In the genomic region with DNA sequence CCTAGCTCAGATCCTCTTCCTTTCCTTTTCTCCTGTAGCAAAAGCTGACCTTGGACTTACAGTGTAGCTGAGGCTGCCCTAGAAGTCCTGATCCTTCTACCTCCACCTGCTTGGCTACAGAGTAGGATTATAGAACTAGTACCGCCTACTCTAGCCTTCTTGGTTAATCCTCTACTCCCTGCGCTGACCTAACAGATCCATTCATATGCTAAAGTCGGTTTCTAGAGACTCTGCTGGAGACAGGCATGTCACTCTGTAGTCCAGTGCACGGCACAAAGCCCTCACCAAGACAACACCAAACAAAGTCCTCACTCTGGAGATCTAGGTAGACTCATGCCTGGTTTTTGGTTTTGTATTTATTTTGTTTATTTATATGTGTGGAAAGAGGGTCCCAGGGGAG, we compare ENCODE assay signal across 25 mouse cellular contexts. TPM values are rescaled to one million over a fixed set of nuclear protein-coding genes. Genes with fewer than 3 reads are reported as not detected.
DNase-seq lines count a peak whose midpoint lies in the region; ATAC-seq lines count a peak whose summit lies in the region.
"Had no signal": no experiment of that assay in that cellular context is flagged by ENCODE, and none has a peak within 500 bp of the region (broad histone marks: within the 10 kb centered on the region; RNA-seq: fewer than 3 reads in every experiment).

No protein-coding gene starts in this region.

- 7% methylated on average over 4 of the region's 4 CpGs for WGBS in hindbrain, embryonic 14.5 days
- 5% methylated on average over 4 of the region's 4 CpGs for WGBS in hindbrain, embryonic 13.5 days
- WGBS in midbrain, embryonic 11.5 days = 3% methylated on average over 4 of the region's 4 CpGs
- WGBS in midbrain, embryonic 15.5 days = 2% methylated on average over 4 of the region's 4 CpGs
- 45% methylated on average over 4 of the region's 4 CpGs for WGBS in liver, embryonic 16.5 days (ENCODE audit: insufficient replicate concordance)

- no peaks in the 10 kb centered on the region for H3K27me3 ChIP-seq in hindbrain, embryonic 14.5 days (ENCODE audit: control insufficient read depth, insufficient read depth, low read length)
- H3K27me3 ChIP-seq in hindbrain, embryonic 13.5 days = peaks cover 6% of the 10 kb centered on the region; the same call in 1 of the 2 replicates
- H3K27me3 ChIP-seq in midbrain, embryonic 11.5 days (ENCODE audit: control insufficient read depth, insufficient read depth, low read length) = no peaks in the 10 kb centered on the region
- H3K27me3 ChIP-seq in midbrain, embryonic 15.5 days (replicated peaks) = 0 out of 2 replicates have a peak, but pooled peaks cover 2% of the 10 kb centered on the region
- no peaks in the 10 kb centered on the region for H3K27me3 ChIP-seq in liver, embryonic 16.5 days (ENCODE audit: control insufficient read depth, insufficient read depth, low read depth, low read length)
- H3K27me3 ChIP-seq: neural tube, embryonic 12.5 days; Patski had no signal

- H3K4me2 ChIP-seq in hindbrain, embryonic 14.5 days (replicated peaks) = no peak overlapping the region
- no peak overlapping the region for H3K4me2 ChIP-seq in hindbrain, embryonic 13.5 days
- H3K4me2 ChIP-seq in midbrain, embryonic 11.5 days = no peak overlapping the region
- no peak overlapping the region for H3K4me2 ChIP-seq in midbrain, embryonic 15.5 days
- no peak overlapping the region for H3K4me2 ChIP-seq in liver, embryonic 16.5 days (ENCODE audit: low read depth, low read length)
- H3K4me2 ChIP-seq: heart, embryonic 13.5 days; lung, embryonic 14.5 days; neural tube, embryonic 12.5 days had no signal

- no peak overlapping the region for H3K9ac ChIP-seq in hindbrain, embryonic 14.5 days
- no peak overlapping the region for H3K9ac ChIP-seq in hindbrain, embryonic 13.5 days
- no peak overlapping the region for H3K9ac ChIP-seq in midbrain, embryonic 11.5 days (ENCODE audit: low read length)
- H3K9ac ChIP-seq in midbrain, embryonic 15.5 days = no peak overlapping the region
- no peak overlapping the region for H3K9ac ChIP-seq in liver, embryonic 16.5 days (ENCODE audit: low read depth, low read length)
- H3K9ac ChIP-seq: heart, embryonic 13.5 days; lung, embryonic 14.5 days; neural tube, embryonic 12.5 days had no signal

- H3K36me3 ChIP-seq in hindbrain, embryonic 14.5 days (replicated peaks; ENCODE audit: control insufficient read depth, insufficient read depth) = no peaks in the 10 kb centered on the region
- no peaks in the 10 kb centered on the region for H3K36me3 ChIP-seq in hindbrain, embryonic 13.5 days
- no peaks in the 10 kb centered on the region for H3K36me3 ChIP-seq in midbrain, embryonic 11.5 days (ENCODE audit: control insufficient read depth, insufficient read depth, low read length)
- H3K36me3 ChIP-seq in midbrain, embryonic 15.5 days (replicated peaks) = no peaks in the 10 kb centered on the region
- no peaks in the 10 kb centered on the region for H3K36me3 ChIP-seq in liver, embryonic 16.5 days (ENCODE audit: control insufficient read depth, insufficient read depth)
- H3K36me3 ChIP-seq: heart, embryonic 13.5 days; neural tube, embryonic 12.5 days had no signal

- no peak overlapping the region for H3K4me3 ChIP-seq in hindbrain, embryonic 14.5 days (replicated peaks; ENCODE audit: low read length)
- no peak overlapping the region for H3K4me3 ChIP-seq in hindbrain, embryonic 13.5 days
- no peak overlapping the region for H3K4me3 ChIP-seq in midbrain, embryonic 11.5 days (ENCODE audit: low read depth, low read length)
- H3K4me3 ChIP-seq in midbrain, embryonic 15.5 days = no peak overlapping the region
- no peak overlapping the region for H3K4me3 ChIP-seq in liver, embryonic 16.5 days (ENCODE audit: low read depth, low read length)
- H3K4me3 ChIP-seq: erythroblast, embryonic 14.5 days; heart, embryonic 13.5 days; neural tube, embryonic 12.5 days had no signal

- no peaks in the 10 kb centered on the region for H3K9me3 ChIP-seq in hindbrain, embryonic 14.5 days (ENCODE audit: control insufficient read depth, low read length)
- H3K9me3 ChIP-seq in hindbrain, embryonic 13.5 days = no peaks in the 10 kb centered on the region
- no peaks in the 10 kb centered on the region for H3K9me3 ChIP-seq in midbrain, embryonic 11.5 days (ENCODE audit: control insufficient read depth, low read length)
- H3K9me3 ChIP-seq in midbrain, embryonic 15.5 days = no peaks in the 10 kb centered on the region
- no peaks in the 10 kb centered on the region for H3K9me3 ChIP-seq in liver, embryonic 16.5 days (replicated peaks; ENCODE audit: control insufficient read depth, low read length)
- H3K9me3 ChIP-seq: heart, embryonic 13.5 days; neural tube, embryonic 12.5 days had no signal

- ATAC-seq in hindbrain, embryonic 14.5 days (ENCODE audit: low FRiP score) = no peak
- no peak for ATAC-seq in hindbrain, embryonic 13.5 days (ENCODE audit: low FRiP score)
- peak; percentile 57; the same call in 1 of the 2 replicates for ATAC-seq in midbrain, embryonic 11.5 days (ENCODE audit: low FRiP score)
- ATAC-seq in midbrain, embryonic 15.5 days (replicated peaks) = no peak
- no peak for ATAC-seq in liver, embryonic 16.5 days (ENCODE audit: low read depth)
- ATAC-seq: hindbrain, embryonic 16.5 days; intestine, embryonic 16.5 days; Patski had no signal

- no peak for DNase-seq in hindbrain, embryonic 14.5 days (ENCODE audit: low spot score)
- DNase-seq in midbrain, embryonic 11.5 days (ENCODE audit: low spot score, missing footprints) = peak; percentile 89
- peak; percentile 74 for DNase-seq in ZHBTc4 (ENCODE audit: low read depth, low spot score)
- DNase-seq in urinary bladder, postnatal 10 days (ENCODE audit: low spot score) = no peak
- DNase-seq in layer of hippocampus, postnatal 36 days = no peak
- DNase-seq: layer of hippocampus, adult 9-11 months had no signal

- H3K27ac ChIP-seq in hindbrain, embryonic 14.5 days = 0 out of 2 replicates have a peak overlapping the region, but pooled peaks have one; percentile 48
- H3K27ac ChIP-seq in hindbrain, embryonic 13.5 days = no peak overlapping the region
- no peak overlapping the region for H3K27ac ChIP-seq in midbrain, embryonic 11.5 days (ENCODE audit: low read depth, low read length)
- H3K27ac ChIP-seq in midbrain, embryonic 15.5 days = no peak overlapping the region
- H3K27ac ChIP-seq in liver, embryonic 16.5 days (ENCODE audit: low read length) = peak overlapping the region; percentile 1; the same call in 1 of the 2 replicates
- H3K27ac ChIP-seq: heart, embryonic 13.5 days; macrophage; neural tube, embryonic 12.5 days had no signal

- H3K4me1 ChIP-seq in hindbrain, embryonic 14.5 days (replicated peaks; ENCODE audit: control insufficient read depth, insufficient read depth, low read length) = peaks cover 17% of the 10 kb centered on the region
- peaks cover 51% of the 10 kb centered on the region for H3K4me1 ChIP-seq in hindbrain, embryonic 13.5 days (replicated peaks)
- peaks cover 7% of the 10 kb centered on the region for H3K4me1 ChIP-seq in midbrain, embryonic 11.5 days (ENCODE audit: control insufficient read depth, insufficient read depth, low read length)
- H3K4me1 ChIP-seq in midbrain, embryonic 15.5 days = peaks cover 14% of the 10 kb centered on the region
- peaks cover 16% of the 10 kb centered on the region for H3K4me1 ChIP-seq in liver, embryonic 16.5 days (ENCODE audit: control insufficient read depth, low read depth, low read length)

RNA-seq across cellular contexts. Expression of a gene that starts 1.3 kb away (rescaled TPM):
- polyA plus RNA-seq in hindbrain, embryonic 14.5 days (2014; fragmentation: Nextera tagmentation; extraction: Ambion mirVana) = 2.3 and 3.1 TPM in 2 replicates
- 2.0 and 3.6 TPM in 2 replicates for polyA plus RNA-seq in hindbrain, embryonic 13.5 days (2015; fragmentation: Nextera tagmentation; extraction: Ambion mirVana)
- polyA plus RNA-seq in midbrain, embryonic 11.5 days (2014; fragmentation: Nextera tagmentation; extraction: Ambion mirVana) = 0.05 and 0.15 TPM in 2 replicates
- 0.95 and 1.7 TPM in 2 replicates for polyA plus RNA-seq in midbrain, embryonic 15.5 days (2015; fragmentation: Nextera tagmentation; extraction: Ambion mirVana)
- not detected in 2 replicates for polyA plus RNA-seq in liver, embryonic 16.5 days (2015; fragmentation: Nextera tagmentation; extraction: Ambion mirVana)
- total RNA-seq in layer of hippocampus, postnatal 36 days (2021) = not detected
- total RNA-seq: heart, postnatal 25 days had no signal
- polyA plus RNA-seq: C2C12; erythroblast, embryonic 14.5 days; macrophage; small intestine, adult 2 months had no signal

RNA-seq across cellular contexts. Expression of a gene that starts 6.0 kb away (rescaled TPM):
- polyA plus RNA-seq in hindbrain, embryonic 14.5 days (2014; fragmentation: Nextera tagmentation; extraction: Ambion mirVana) = not detected in 2 replicates
- 0.16 TPM in 1 of 2 replicates, not detected in the other for polyA plus RNA-seq in hindbrain, embryonic 13.5 days (2015; fragmentation: Nextera tagmentation; extraction: Ambion mirVana)
- polyA plus RNA-seq in midbrain, embryonic 11.5 days (2014; fragmentation: Nextera tagmentation; extraction: Ambion mirVana) = not detected in 2 replicates
- polyA plus RNA-seq in midbrain, embryonic 15.5 days (2015; fragmentation: Nextera tagmentation; extraction: Ambion mirVana) = not detected in 2 replicates
- polyA plus RNA-seq in liver, embryonic 16.5 days (2015; fragmentation: Nextera tagmentation; extraction: Ambion mirVana) = not detected in 2 replicates
- not detected for total RNA-seq in layer of hippocampus, postnatal 36 days (2021)
- total RNA-seq: adrenal gland, postnatal 36 days; gastrocnemius, postnatal 10 days; heart, adult 18-20 months; heart, postnatal 25 days; left cerebral cortex, adult 8-10 months had no signal
- polyA plus RNA-seq: C2C12; erythroblast, embryonic 14.5 days; heart, embryonic 13.5 days; hindbrain, embryonic 16.5 days; kidney, embryonic 14.5 days; lung, embryonic 14.5 days; macrophage; neural tube, embryonic 12.5 days; Patski; small intestine, adult 2 months had no signal

RNA-seq across cellular contexts. Expression of a gene that starts 9.8 kb away (rescaled TPM):
- polyA plus RNA-seq in hindbrain, embryonic 14.5 days (2014; fragmentation: Nextera tagmentation; extraction: Ambion mirVana) = 11.9 and 14.2 TPM in 2 replicates
- 18.1 and 18.7 TPM in 2 replicates for polyA plus RNA-seq in hindbrain, embryonic 13.5 days (2015; fragmentation: Nextera tagmentation; extraction: Ambion mirVana)
- polyA plus RNA-seq in midbrain, embryonic 11.5 days (2014; fragmentation: Nextera tagmentation; extraction: Ambion mirVana) = 13.2 and 13.8 TPM in 2 replicates
- 17.1 and 19.2 TPM in 2 replicates for polyA plus RNA-seq in midbrain, embryonic 15.5 days (2015; fragmentation: Nextera tagmentation; extraction: Ambion mirVana)
- 6.6 and 7.0 TPM in 2 replicates for polyA plus RNA-seq in liver, embryonic 16.5 days (2015; fragmentation: Nextera tagmentation; extraction: Ambion mirVana)
- total RNA-seq in layer of hippocampus, postnatal 36 days (2021) = 10 to 100 TPM; 20.1 to 21.5 TPM

RNA-seq across cellular contexts. Expression of a gene that starts 16.4 kb away (rescaled TPM):
- 72.7 TPM in 2 replicates for polyA plus RNA-seq in hindbrain, embryonic 14.5 days (2014; fragmentation: Nextera tagmentation; extraction: Ambion mirVana)
- 57.6 and 59.6 TPM in 2 replicates for polyA plus RNA-seq in hindbrain, embryonic 13.5 days (2015; fragmentation: Nextera tagmentation; extraction: Ambion mirVana)
- polyA plus RNA-seq in midbrain, embryonic 11.5 days (2014; fragmentation: Nextera tagmentation; extraction: Ambion mirVana) = 77.3 and 88.8 TPM in 2 replicates
- 63.6 and 68.8 TPM in 2 replicates for polyA plus RNA-seq in midbrain, embryonic 15.5 days (2015; fragmentation: Nextera tagmentation; extraction: Ambion mirVana)
- 26.5 and 34.1 TPM in 2 replicates for polyA plus RNA-seq in liver, embryonic 16.5 days (2015; fragmentation: Nextera tagmentation; extraction: Ambion mirVana)
- 10 to 100 TPM; 76.9 to 81.8 TPM for total RNA-seq in layer of hippocampus, postnatal 36 days (2021)

Comparison
In these comparisons a context has a peak if more than half of its experiments do, and no peak if none do; other contexts are left out.
1. H3K27ac ChIP-seq: peak in hindbrain, embryonic 14.5 days (single experiment) and liver, embryonic 16.5 days (single experiment); none in hindbrain, embryonic 13.5 days (single experiment), midbrain, embryonic 11.5 days (single experiment) and midbrain, embryonic 15.5 days (single experiment).
2. DNase-seq: peak in midbrain, embryonic 11.5 days (single experiment) and ZHBTc4 (single experiment); none in hindbrain, embryonic 14.5 days (single experiment), urinary bladder, postnatal 10 days (single experiment) and layer of hippocampus, postnatal 36 days (0 of 2).